Comparison of ENCODE assay signal across 21 mouse cellular contexts in genomic region chrX:126600360-126600759, GRCm38 (mm10).
"Had no signal": no experiment of that assay in that cellular context is flagged by ENCODE, and none has a peak within 500 bp of the region (broad histone marks: within the 10 kb centered on the region; RNA-seq: fewer than 3 reads in every experiment).

No protein-coding gene starts in this region.

- DNase-seq: kidney, postnatal 36 days; liver; lung, adult 18-20 months; lung, postnatal 10 days; lung, postnatal 36 days; retina, postnatal 1 day; right cerebral cortex, postnatal 25 days; thymus, adult 2 months; thymus, postnatal 14 days; thymus, postnatal 4 days had no signal

- H3K36me3 ChIP-seq: limb, embryonic 10.5 days; limb, embryonic 13.5 days; liver, embryonic 12.5 days; liver, embryonic 15.5 days; lung, embryonic 15.5 days; midbrain, embryonic 10.5 days; midbrain, embryonic 13.5 days; neural tube, embryonic 12.5 days; neural tube, embryonic 15.5 days had no signal

- H3K4me3 ChIP-seq: limb, embryonic 10.5 days; limb, embryonic 13.5 days; liver, embryonic 12.5 days; liver, embryonic 15.5 days; lung, embryonic 15.5 days; megakaryocyte, embryonic 14.5 days; midbrain, embryonic 10.5 days; midbrain, embryonic 13.5 days; neural tube, embryonic 12.5 days; neural tube, embryonic 15.5 days had no signal

- H3K4me1 ChIP-seq: limb, embryonic 10.5 days; limb, embryonic 13.5 days; liver, embryonic 12.5 days; liver, embryonic 15.5 days; lung, embryonic 15.5 days; megakaryocyte, embryonic 14.5 days; midbrain, embryonic 10.5 days; midbrain, embryonic 13.5 days; neural tube, embryonic 12.5 days; neural tube, embryonic 15.5 days had no signal

- ATAC-seq: liver, embryonic 12.5 days; midbrain, embryonic 13.5 days had no signal

- H3K27me3 ChIP-seq: limb, embryonic 13.5 days; liver, embryonic 12.5 days; liver, embryonic 15.5 days; lung, embryonic 15.5 days; megakaryocyte, embryonic 14.5 days; midbrain, embryonic 13.5 days; neural tube, embryonic 12.5 days; neural tube, embryonic 15.5 days had no signal

- H3K9me3 ChIP-seq: limb, embryonic 10.5 days; limb, embryonic 13.5 days; liver, embryonic 12.5 days; liver, embryonic 15.5 days; lung, embryonic 15.5 days; neural tube, embryonic 12.5 days; neural tube, embryonic 15.5 days had no signal

- H3K4me2 ChIP-seq: limb, embryonic 13.5 days; liver, embryonic 12.5 days; liver, embryonic 15.5 days; lung, embryonic 15.5 days; midbrain, embryonic 13.5 days; neural tube, embryonic 12.5 days; neural tube, embryonic 15.5 days had no signal

- H3K9ac ChIP-seq: limb, embryonic 13.5 days; liver, embryonic 12.5 days; liver, embryonic 15.5 days; lung, embryonic 15.5 days; midbrain, embryonic 13.5 days; neural tube, embryonic 12.5 days; neural tube, embryonic 15.5 days had no signal

- H3K27ac ChIP-seq: kidney, postnatal 0 days; limb, embryonic 10.5 days; limb, embryonic 13.5 days; liver, embryonic 12.5 days; liver, embryonic 15.5 days; lung, embryonic 15.5 days; midbrain, embryonic 10.5 days; midbrain, embryonic 13.5 days; neural tube, embryonic 12.5 days; neural tube, embryonic 15.5 days had no signal
